Mouse (Mus musculus) neural tube, embryonic 10.5 days (tissue): Measurements from ENCODE around the gene Gpat3.

ENCODE experiments used
- DNase-seq: peaks from one replicate; pipeline ENCODE4 v3.0.0-alpha.2; 2017; ENCODE audit warnings: low spot score; ENCODE audit errors: extremely low spot score

Gpat3 gene

DNA sequence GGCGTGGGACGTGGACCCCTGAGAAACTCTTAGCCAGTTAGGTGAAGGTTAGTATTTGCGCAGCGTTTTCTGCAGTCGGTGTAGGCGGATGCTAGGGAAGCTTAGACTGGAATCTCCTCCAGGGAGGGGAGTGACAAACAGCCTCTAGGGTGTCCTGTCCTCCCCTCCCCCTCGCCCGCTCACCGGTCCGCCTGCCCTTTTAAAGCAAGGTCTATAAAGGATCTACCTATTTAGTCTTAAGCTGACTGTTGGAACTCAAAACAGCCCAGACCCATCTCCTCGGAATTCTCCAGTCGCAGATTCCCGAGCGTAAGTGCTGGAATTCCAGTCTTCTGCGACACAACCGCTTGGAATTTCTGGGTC lies at the start of gene Gpat3:
Gene Gpat3 (plus strand): TSS at position 229 of the 363 bp plus-strand sequence.
- no peak for DNase-seq

DNA sequence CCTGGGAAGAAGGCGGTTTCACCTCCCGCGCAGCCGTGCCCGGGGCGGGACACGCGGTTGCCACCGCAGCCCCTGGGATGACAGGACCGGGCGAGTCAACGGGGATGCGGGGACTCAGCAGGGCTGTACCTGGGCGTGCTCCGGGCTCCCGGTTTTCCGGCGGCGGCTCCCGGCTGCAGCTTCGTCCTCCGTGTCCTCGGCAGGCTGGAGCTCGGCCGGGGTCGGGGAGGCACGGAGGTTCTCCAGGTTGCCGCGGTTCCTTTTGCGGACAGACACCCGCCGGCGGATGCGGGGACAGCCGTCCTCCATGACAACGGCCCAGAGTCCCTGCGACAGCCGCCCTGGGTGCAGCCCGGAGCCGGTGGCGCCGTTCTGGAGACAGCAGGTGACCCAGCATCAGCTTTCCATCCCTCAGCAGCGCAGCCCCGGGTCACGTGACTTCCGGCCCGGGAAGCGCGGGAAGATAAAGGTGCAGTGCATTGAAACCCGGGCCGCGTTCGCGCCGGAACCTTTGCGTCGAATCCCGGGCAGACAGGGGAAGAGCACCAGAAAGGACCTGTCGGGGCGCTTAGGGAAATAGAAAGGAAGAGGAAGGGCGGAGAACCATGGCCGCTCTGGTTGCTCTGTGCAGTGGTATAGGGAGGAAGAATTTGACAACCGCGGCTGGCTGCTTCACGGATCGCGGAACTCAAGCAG lies 47.2 kb upstream of the Gpat3 start, which contains the start of the genes Helq and Mrps18c:
Gene Helq (minus strand): TSS at position 434 of the 696 bp plus-strand sequence.
Gene Mrps18c (plus strand): TSS at position 463 of the 696 bp plus-strand sequence.
- peak; percentile 96 for DNase-seq

DNA sequence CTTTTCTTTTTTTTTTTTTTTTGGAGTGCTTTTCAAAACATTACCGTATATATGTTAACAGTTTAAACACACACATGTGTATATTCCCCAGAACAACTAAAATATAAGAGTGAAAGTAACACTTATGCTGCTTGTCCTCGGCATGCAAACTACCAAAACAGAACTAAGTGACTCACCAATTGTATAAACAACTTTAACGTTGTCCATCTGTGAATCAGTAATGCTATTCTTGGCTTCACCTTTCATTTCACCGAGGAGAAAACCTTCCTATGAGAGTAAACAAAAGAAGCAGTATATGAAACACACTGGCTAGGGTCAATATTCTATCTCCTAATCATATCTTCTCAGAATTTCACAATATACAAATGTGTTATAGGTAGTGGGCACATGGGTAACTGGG lies 27.2 kb upstream of the Gpat3 start:
- no peak for DNase-seq

DNA sequence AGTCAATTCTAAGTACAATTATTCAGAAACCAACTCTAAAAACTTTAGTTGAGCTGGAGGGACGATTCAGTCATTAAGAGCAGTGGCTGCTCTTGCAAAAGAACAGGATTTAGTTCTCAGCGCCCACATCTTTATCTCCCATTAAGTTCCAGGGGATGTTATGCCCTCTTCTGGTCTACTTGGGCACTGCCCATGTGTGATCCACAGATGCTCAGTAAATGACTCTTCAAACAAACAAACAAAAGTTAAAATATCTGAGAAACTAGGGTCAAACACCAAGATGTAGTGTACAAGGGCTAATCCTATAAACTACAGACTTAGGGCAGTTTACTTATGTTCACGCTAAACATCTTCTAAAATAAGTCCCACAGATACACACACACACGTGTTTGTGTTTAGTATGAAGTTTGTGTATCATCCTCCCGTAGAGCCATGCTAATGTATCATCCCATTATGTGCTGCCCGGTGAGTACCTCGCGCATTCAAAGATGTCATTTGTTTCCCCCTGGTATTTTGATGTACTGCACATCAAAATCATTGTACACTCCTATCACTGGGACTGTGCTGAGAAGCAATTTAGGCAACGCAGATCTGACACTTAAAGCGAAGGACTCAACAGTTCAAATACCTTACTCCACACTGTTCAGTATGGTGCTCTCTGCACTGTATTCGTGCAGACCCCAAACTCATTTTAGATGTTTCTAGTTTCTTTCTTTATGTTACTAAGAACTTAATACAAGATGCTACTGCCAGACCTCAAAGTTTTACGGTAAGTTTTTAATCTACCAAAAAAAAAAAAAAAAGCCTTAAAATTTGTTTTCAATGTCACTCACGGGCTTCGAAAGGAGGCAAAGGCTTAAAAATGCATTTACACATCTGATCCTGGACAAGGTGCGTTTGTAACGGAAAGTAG lies 25.7 kb upstream of the Gpat3 start:
- DNase-seq, result peak; percentile 16

DNA sequence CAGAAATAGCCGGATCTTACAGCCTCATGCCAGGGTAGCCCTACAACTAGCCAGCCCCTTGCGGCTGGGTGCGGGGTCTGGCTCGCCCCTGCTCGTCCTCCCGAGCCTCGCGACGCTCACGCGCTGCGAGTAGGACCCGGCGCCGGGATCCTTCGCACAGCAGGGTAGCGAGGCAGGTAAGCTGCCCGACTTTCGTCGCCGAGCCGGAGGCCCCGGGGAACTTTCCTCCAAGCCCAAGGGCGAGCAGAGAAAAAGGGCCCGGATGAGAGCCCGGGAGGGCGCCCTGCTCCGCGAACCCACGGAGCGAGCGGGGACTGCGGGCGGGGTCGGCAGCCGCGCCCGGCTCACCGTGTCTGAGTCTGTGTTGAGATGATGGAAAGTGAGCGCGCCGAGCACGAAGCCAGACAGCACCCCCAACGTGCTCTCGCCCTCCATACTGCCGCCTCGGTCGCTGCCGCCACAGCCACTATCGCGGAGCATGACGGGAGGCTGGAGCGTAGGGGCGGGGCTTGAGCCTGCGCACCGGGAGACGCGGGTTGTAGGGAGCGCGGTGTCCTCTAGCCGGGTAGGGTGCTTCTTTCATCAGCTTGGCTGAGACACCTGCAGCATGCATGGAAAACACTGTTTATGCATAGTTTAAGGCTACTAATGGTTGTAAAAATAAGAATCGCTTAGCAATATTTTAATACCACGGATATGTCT lies 24.9 kb upstream of the Gpat3 start, which contains the start of gene Abraxas1:
Gene Abraxas1 (minus strand): TSS at position 483 of the 702 bp plus-strand sequence.
- peak; percentile 84 for DNase-seq

DNA sequence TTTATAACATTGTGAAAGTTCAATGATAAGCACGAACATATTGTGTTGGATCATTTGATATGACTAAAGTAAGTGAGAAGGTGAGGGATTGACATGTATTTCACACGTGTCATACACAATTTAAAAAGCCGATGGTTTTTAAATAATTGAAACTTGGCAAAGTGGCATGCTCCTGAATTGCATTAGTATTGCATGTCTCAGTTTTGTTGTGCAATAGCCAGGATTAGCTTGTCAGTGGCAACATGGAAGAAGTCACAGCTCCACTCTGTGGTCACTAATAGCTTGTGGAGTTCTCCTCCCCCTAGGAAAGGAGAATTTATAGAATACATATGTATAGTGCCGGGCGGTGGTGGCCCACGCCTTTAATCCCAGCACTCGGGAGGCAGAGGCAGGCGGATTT lies 24.1 kb upstream of the Gpat3 start:
- no peak for DNase-seq

DNA sequence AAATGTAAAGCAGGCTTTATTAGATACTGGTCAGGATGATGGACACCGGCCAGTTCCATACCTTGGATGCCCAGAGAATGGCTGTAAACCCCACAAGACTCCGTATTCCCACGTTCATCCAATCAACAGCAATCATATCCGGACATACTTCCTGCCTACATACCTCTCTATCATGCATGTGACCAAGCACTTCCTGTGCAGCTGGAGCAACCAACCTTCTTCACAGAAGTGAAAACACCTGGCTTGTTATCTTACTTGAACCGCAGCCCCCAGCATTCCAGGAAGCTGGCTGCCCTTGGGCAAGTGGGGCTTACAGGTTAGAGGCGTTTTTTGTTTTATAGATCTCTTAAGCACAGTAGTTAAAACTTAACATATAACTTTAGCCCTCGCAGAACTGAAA lies 22.7 kb upstream of the Gpat3 start:
- no peak for DNase-seq

DNA sequence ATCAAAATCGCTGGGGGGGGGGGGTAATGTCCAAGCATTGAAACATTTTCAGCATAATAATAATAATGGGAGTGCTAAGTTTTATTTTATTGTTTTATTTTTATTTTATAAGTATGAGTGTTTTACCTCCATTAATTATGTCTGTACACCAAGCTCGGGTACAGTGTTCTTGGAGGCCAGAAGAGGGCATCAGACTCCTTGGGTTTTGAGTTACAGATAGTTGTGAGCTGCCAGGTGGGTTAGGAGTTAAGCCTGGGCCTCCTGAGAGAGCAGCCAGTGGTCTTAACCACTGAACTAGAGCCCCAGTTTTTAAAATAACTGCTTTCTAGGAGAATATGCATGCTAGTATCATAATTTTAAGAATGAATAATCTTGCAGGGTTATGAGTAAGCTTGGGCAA lies 19.5 kb upstream of the Gpat3 start:
- no peak for DNase-seq

DNA sequence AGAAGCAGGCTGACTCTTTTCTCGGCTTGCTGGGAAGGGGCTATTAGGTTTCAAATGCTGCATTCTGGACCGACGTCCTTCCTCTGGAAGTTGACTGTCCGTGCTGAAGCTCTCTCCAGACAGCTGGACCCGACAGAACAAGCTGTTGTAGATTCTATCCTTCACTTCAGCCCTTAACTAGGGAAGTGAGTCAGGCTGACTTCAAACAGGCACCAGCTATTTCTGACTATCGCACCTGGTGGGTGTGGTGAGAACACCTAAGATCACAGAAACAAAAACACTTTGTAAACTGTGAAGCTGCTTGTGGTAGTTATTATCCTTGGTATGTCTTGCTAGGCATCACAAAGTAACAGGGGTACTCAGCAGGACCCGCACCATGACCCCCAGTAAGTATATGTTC lies 19.0 kb upstream of the Gpat3 start:
- no peak for DNase-seq

DNA sequence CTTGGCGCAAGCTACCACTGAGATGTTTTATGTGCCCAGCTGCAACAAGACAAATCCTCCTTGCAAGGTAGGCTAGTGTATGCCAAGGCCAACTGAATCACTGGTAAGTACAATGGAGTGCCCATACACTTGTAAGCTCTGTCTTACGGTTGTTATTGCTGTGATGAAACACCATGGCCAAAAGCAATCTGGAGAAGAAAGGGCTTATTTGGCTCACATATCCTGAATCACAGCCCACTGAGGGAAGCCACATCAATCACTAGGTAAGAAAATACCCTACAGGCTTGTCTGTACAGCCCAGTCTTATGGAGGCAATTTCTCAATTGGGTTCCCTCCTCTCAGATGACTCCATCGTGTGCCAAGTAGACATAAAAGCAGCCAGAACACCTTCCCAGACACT lies 16.8 kb upstream of the Gpat3 start:
- DNase-seq, result no peak

DNA sequence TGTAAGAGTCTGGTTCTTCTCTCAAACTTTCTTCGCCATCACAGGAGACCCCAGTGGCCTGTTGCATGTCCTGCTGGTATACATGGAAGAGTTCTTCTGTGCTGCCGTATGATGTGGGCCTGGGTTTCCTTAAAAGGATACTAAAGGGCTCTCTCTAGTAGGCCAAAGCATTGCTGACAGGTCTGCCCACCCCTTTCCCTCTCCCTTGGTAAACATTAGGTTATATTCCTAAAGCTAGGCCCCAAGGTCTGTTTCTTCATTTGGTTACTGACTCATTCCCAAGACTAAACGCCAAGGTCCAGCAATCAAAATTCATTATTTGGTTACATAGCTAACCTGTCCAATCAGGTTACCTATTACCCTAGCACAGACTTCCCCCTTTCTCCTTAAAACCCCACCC lies 12.8 kb upstream of the Gpat3 start:
- no peak for DNase-seq

DNA sequence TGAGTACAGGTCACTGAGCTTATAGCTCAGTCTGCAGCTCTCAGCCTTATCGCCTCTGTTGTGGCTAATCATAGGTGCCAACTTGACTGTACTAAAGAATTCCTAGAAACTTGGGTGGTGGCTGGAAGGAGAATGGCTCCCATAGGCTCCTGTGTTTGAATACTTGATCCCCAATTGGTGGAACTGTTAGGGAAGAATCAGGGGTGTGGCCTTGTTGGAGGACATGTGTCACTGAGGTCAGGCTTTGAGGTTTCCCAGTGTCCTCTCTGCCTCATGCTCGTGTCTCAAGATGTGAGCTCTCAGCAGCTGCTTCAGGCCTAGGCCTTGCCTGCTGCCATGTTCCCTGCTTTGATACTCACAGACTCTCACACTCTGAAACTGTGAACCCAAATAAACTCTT lies 11.7 kb upstream of the Gpat3 start:
- no peak for DNase-seq

DNA sequence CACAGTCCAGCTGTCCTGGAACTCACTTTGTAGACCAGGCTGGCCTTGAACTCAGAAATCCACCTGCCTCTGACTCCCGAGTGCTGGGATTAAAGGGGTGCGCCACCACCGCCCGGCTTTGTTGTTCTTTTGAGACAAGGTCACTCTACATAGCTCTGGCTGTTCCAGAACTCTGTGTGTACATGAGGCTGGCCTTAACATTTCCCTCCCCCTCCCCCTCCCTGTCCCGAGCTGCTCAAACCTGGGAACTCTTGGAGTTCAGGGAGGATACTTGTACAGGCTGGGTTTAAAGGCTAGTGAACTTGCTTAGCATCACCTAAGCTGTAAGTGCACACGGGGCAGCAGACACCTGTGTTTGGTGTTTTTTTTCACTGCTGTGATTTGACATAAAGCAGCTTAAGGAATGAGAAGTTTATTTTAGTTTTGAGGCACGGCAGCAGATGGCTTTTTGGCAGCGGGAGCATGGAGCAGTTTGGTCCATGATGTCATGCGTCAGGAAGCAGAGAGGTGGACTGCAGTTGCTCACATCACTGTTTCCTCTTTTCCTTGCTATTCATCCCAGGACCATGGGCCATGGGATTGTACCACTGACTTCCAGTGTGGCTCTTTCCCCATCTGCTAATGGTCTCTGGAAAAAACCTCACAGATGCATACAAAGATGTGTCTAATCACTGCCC lies 9.5 kb upstream of the Gpat3 start:
- DNase-seq, result no peak

DNA sequence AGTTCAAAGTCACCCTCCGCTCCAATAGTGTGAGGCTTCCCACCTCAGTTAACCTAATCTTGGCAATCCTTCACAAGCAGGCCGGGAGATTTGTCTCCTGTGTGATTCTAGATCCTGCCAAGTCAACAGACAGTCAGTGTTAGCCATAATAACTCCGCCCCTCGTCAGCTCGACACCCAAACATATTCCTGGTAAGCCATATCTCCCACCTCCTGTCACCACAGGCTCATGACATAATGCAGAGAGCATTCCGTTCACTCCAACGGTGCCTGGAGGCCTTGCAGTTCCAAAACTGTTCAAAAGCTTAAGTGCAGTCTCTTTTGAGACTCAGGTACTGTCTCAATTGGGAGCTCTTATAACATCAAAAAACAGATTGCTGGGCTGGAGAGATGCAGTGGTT lies 7.6 kb upstream of the Gpat3 start:
- DNase-seq, result no peak

DNA sequence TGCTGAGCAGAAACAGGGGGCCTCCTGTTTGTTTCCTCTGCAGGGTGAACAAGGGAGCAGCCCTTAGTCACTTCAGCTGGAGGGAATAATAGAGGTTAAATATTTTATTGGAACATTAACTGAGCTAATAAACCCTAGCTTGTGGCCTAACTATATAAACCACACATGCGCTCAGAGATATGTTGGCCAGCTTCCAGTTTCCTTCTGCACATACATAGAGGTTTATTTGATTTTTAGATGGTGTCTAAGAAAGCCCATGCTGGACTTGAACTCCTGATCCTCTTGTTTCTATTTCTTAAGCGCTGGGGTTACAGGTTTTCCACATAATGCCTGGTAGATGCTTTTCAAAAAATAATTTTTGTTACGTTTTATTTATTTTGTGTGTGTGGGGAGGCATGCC lies 1.0 kb upstream of the Gpat3 start:
- no peak for DNase-seq

DNA sequence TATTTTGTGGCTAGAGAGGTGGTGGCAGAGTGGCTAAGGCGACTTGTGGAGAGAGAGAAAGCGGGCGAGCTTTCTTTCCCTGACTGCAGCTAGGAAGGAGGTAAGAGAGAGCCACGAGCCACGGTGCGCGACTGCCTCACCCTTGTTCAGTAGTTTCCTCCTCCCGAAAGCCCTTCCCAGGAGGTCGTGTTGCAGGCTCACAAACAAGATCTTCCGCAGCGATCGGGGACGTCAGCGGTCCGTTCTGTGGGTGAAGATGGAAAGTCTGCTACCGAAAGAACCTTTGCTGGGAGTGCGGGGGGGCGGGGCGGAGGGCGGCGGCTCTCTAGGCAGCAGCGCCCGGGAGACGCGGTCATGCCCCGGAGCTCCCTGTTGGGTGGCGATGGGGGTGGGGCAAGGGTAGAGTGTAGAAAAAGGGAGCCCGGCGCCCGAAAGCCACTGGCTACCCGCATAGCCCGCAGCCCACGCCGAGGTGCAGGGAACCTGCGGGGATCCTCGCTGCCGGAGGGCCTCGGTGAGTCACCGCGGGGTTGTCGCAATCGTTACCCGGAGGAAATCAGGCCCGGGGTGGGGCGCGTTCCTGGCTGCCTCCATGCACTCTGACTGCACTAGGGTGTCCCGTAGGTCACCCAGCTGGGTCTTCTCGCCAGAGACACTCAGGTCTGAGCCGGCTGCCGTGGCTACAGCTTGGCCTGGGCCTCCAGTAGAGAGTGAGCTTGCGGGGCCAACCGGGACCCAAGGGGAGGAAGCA lies 510 bp downstream of the Gpat3 start:
- peak; percentile 73 for DNase-seq

DNA sequence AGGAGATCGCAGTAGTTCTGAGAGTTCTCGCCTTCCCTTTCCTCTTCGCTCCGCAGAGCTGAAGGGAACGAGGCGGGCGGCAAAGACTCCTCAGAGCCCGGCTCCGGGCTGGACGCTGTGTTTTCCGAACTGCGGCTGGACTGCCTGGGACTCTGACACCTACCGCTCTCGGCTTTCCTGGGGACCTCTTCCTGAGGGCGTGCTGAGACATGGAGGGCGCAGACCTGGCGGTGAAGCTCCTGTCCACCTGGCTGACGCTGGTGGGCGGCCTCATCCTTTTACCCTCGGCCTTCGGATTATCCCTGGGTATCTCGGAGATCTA lies 1.0 kb downstream of the Gpat3 start:
- no peak for DNase-seq

DNA sequence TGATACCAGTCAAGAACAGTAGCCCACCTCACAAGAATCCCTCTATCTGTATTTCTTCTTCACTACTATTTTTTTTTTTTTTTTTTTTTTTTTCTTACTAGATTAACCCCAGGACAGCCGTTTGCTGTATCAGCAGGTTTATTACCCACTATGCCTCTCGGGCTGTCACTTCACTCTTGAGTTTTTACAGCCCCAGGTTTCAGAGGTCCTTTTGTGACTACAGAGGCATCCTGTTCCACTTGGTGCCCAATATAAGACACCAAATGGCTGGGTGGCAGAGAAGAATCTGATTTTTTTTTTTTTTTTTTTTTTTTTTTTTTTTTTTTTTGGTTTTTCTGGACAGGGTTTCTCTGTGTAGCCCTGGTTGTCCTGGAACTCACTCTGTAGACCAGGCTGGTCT lies 1.6 kb downstream of the Gpat3 start:
- DNase-seq, result no peak

DNA sequence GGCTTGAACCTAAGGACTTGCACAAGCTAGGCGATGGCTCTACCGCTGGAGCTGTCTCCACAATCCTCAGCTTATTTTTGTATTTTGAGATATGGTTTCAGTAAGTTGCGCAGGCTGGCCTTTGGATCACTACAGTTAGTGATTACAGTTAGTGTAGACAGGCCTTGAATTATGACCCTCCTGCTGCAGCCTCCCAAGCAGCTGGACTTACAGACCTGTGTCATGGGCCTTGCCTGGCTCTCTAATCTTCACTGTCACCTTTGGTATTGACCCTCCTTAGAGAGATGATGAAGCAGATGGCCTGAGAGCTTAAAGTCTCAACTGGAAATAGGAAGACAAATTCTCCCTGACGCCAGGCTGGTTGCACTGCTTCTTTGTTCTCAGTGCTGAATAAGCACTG lies 8.4 kb downstream of the Gpat3 start:
- DNase-seq, result no peak

DNA sequence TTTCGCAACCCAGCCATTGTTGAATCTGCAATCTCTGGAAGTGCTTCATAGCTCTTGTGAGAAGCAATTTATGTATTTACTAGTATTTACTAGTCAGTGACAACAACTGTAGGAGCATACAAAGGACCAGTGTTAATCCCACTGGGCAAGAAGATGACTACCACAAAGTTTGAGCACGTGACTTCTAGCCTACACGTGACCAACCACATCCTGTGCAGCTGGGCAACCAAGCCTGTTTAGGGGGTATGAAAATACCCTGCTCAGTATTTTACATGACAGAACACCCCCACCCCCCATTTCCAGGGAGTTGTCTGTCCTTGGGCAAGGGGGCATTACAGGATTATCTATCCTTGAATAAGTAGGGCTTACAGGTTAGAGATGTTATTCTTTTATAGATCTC lies 11.0 kb downstream of the Gpat3 start:
- no peak for DNase-seq
